Mouse (Mus musculus): Measurements from ENCODE around the gene Depp1. TPM values are rescaled to one million over a fixed set of nuclear protein-coding genes. Genes with fewer than 3 reads are reported as not detected.
"Not testable (repeated sequence)": the region's sequence is repeated elsewhere in the genome, so short reads cannot be mapped to it uniquely, and the experiment has no call there.

The Depp1 gene
- polyA plus RNA-seq (2014; fragmentation: Nextera tagmentation; extraction: Ambion mirVana), result 11.0 and 14.5 TPM in 2 replicates

DNA sequence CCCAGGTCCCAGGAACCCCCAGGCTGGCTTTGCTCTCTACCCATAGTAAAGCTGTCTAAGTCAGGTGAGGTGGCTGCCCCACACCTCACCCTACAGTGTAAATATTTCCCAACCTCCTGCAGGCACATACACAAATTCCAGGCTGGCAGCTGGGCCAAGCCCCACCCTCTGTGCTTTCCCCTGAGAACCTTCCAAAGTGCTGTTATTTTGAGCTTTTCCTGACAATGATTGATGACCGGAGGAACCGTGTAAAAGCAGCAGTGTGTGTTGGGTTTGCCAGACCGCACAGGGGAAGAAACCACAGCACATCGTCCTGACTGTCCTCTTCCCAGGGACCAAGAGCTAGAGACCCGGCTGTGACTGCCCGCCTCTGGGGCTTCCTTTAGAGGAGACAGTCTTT lies at the start of gene Depp1:
TSS of gene Depp1 (plus strand) at position 204 of the 400 bp plus-strand sequence.
- Histone ChIP-seq H3K36me3 (ENCODE audit: control insufficient read depth, insufficient read depth, low read length) (no peaks in the 10 kb centered on the region), H3K9me3 (ENCODE audit: control insufficient read depth, low read length) (no peaks in the 10 kb centered on the region), H3K4me3 (ENCODE audit: low read depth, low read length) (no peak within 1 kb of the TSS), H3K4me1 (ENCODE audit: control insufficient read depth, insufficient read depth, low read length) (no peaks in the 10 kb centered on the region), H3K27me3 (ENCODE audit: control insufficient read depth, insufficient read depth, low read length) (no peaks in the 10 kb centered on the region), H3K27ac (ENCODE audit: low read depth, low read length) (no peak within 1 kb of the TSS), H3K4me2 (ENCODE audit: low read depth) (no peak within 1 kb of the TSS), H3K9ac (ENCODE audit: low read length) (no peak within 1 kb of the TSS)
- 43% methylated on average over 6 of the region's 6 CpGs for WGBS
- peak; percentile 49 for DNase-seq (ENCODE audit: low spot score)
- ATAC-seq (ENCODE audit: insufficient read depth, low FRiP score, low TSS enrichment), result no peak

DNA sequence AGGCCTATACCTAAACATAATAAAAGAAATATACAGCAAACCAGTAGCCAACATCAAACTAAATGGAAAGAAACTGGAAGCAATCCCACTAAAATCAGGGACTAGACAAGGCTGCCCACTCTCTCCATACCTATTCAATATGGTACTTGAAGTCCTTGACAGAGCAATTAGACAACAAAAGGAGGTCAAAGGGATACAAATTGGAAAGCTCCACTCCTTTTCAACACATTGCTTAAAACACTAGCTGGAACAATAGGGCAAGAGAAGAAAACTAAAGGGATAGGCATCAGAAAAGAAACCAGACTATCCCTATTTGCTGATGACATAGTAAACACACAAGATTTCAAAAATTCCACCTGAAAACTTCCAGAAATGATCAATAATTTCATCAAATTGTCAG lies 49.4 kb upstream of the Depp1 start:
- H3K9me3 ChIP-seq (ENCODE audit: control insufficient read depth, low read length); ATAC-seq (ENCODE audit: insufficient read depth, low FRiP score, low TSS enrichment); H3K27me3 ChIP-seq (ENCODE audit: control insufficient read depth, insufficient read depth, low read length); H3K9ac ChIP-seq (ENCODE audit: low read length); H3K4me1 ChIP-seq (ENCODE audit: control insufficient read depth, insufficient read depth, low read length); H3K36me3 ChIP-seq (ENCODE audit: control insufficient read depth, insufficient read depth, low read length); H3K27ac ChIP-seq (ENCODE audit: low read depth, low read length); DNase-seq (ENCODE audit: low spot score); H3K4me2 ChIP-seq (ENCODE audit: low read depth); H3K4me3 ChIP-seq (ENCODE audit: low read depth, low read length): not testable (repeated sequence)

DNA sequence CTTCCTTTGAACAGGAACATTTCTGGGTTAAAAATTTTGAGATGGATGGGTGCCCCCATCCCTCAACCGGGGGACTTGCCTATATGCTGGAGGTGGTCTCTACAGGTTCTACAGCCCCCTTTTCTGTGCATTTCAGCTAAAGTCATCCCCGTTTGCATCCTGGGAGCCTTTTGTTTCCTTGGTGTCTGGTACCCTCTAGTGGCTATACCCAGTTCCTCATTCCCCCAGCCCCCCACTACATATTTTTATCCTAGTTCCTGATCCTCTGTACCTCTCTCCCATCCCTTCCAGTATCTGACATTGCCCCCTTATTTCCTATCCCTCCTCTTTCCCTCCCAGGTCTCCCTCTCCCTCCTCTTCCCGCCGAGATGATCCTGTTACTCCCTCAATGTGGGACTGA lies 43.2 kb upstream of the Depp1 start:
- WGBS, result 37% methylated on average over 4 of the region's 4 CpGs
- no peak overlapping the region for H3K9ac ChIP-seq (ENCODE audit: low read length)
- H3K9me3 ChIP-seq (ENCODE audit: control insufficient read depth, low read length), result no peaks in the 10 kb centered on the region
- no peaks in the 10 kb centered on the region for H3K36me3 ChIP-seq (ENCODE audit: control insufficient read depth, insufficient read depth, low read length)
- H3K4me3 ChIP-seq (ENCODE audit: low read depth, low read length), result no peak overlapping the region
- H3K4me1 ChIP-seq (ENCODE audit: control insufficient read depth, insufficient read depth, low read length), result no peaks in the 10 kb centered on the region
- H3K4me2 ChIP-seq (ENCODE audit: low read depth), result no peak overlapping the region
- H3K27ac ChIP-seq (ENCODE audit: low read depth, low read length), result no peak overlapping the region
- ATAC-seq (ENCODE audit: insufficient read depth, low FRiP score, low TSS enrichment) (no peak), DNase-seq (ENCODE audit: low spot score) (no peak)
- no peaks in the 10 kb centered on the region for H3K27me3 ChIP-seq (ENCODE audit: control insufficient read depth, insufficient read depth, low read length)

DNA sequence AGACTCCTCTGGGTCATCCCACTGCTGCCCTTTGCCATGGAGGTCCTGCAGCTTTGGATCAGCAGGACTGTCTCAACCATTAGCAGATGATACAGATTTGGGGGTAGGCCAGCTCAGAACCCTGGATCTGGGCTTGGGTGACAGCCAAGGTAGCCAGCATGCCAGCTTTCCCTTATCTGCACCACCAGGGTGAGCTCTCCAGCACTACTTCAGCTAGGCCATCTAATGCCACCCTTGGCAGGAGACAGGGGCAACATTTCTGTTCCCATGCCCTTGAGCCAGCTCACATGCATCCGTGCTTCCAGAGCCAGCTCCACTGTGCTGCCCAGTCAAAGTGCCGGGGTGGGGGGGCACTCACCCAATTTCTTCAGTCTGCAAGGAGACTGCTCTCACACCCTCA lies 34.7 kb upstream of the Depp1 start:
- DNase-seq (ENCODE audit: low spot score) (no peak), ATAC-seq (ENCODE audit: insufficient read depth, low FRiP score, low TSS enrichment) (no peak)
- WGBS, result 90% methylated on average over 2 of the region's 2 CpGs
- Histone ChIP-seq H3K27me3 (ENCODE audit: control insufficient read depth, insufficient read depth, low read length) (no peaks in the 10 kb centered on the region), H3K9ac (ENCODE audit: low read length) (no peak overlapping the region), H3K4me2 (ENCODE audit: low read depth) (no peak overlapping the region), H3K27ac (ENCODE audit: low read depth, low read length) (no peak overlapping the region), H3K9me3 (ENCODE audit: control insufficient read depth, low read length) (no peaks in the 10 kb centered on the region), H3K4me1 (ENCODE audit: control insufficient read depth, insufficient read depth, low read length) (no peaks in the 10 kb centered on the region), H3K4me3 (ENCODE audit: low read depth, low read length) (no peak overlapping the region), H3K36me3 (ENCODE audit: control insufficient read depth, insufficient read depth, low read length) (no peaks in the 10 kb centered on the region)

DNA sequence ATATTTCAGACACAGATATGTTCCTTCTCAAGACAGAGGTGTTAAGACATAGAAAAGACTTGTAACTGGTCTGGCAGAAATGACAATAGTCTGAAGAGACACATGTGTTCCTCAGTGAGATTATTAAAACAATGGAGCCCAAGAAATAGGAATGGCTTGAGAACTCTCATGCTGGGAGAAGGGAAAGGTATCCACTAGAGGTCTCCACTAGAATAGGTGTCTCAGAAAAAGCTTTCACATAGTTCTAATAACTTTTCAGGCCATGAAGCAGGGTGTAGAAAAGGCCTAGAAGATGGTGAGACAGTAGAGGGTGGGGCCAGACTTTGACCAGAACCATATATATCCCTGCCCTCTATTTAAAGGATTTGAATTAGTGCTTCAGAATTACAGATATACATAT lies 32.3 kb upstream of the Depp1 start:
- Histone ChIP-seq H3K4me1 (ENCODE audit: control insufficient read depth, insufficient read depth, low read length) (no peaks in the 10 kb centered on the region), H3K27me3 (ENCODE audit: control insufficient read depth, insufficient read depth, low read length) (no peaks in the 10 kb centered on the region), H3K4me3 (ENCODE audit: low read depth, low read length) (no peak overlapping the region), H3K9me3 (ENCODE audit: control insufficient read depth, low read length) (no peaks in the 10 kb centered on the region), H3K9ac (ENCODE audit: low read length) (no peak overlapping the region), H3K27ac (ENCODE audit: low read depth, low read length) (no peak overlapping the region), H3K4me2 (ENCODE audit: low read depth) (no peak overlapping the region), H3K36me3 (ENCODE audit: control insufficient read depth, insufficient read depth, low read length) (no peaks in the 10 kb centered on the region)
- no peak for DNase-seq (ENCODE audit: low spot score)
- ATAC-seq (ENCODE audit: insufficient read depth, low FRiP score, low TSS enrichment), result no peak

DNA sequence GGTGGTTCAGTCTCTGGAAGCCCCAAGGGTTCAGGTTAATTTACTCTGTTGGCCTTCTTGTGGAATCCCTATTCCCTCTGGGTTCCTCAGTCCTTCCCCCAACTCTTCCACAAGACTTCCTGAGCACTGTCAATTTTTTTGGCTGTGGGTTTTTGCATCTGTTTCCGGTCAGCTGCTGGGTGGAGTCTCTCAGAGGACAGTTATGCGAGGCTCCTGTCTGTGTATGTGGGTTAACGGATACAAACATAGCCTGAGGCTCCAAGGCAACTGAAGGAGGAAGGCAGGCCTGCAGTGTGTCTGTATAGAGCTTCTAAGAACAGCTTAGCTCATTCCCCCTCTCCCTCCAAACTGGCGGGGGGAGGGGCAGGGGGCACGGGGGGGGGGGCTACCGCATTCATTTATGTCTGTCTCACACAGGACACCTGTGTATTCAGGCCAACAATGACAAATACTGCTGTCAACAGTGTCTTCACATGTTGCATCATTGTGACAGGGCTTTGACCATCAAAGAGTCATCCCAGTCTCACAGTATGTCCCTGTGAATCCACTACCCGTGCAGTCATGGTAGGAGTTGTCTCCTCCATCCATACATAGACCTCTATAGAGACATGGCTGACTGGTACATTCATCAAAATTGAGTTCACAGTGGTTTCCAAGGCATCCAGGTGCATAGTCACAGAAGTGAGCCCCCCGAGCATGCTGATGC lies 28.9 kb upstream of the Depp1 start:
- Histone ChIP-seq H3K36me3 (ENCODE audit: control insufficient read depth, insufficient read depth, low read length) (peaks cover 4% of the 10 kb centered on the region; the same call in 1 of the 2 replicates), H3K27me3 (ENCODE audit: control insufficient read depth, insufficient read depth, low read length) (no peaks in the 10 kb centered on the region), H3K4me3 (ENCODE audit: low read depth, low read length) (no peak overlapping the region), H3K9ac (ENCODE audit: low read length) (no peak overlapping the region), H3K9me3 (ENCODE audit: control insufficient read depth, low read length) (no peaks in the 10 kb centered on the region), H3K4me1 (ENCODE audit: control insufficient read depth, insufficient read depth, low read length) (no peaks in the 10 kb centered on the region), H3K4me2 (ENCODE audit: low read depth) (no peak overlapping the region), H3K27ac (ENCODE audit: low read depth, low read length) (no peak overlapping the region)
- 78% methylated on average over 8 of the region's 8 CpGs for WGBS
- ATAC-seq (ENCODE audit: insufficient read depth, low FRiP score, low TSS enrichment), result no peak
- DNase-seq (ENCODE audit: low spot score), result no peak

DNA sequence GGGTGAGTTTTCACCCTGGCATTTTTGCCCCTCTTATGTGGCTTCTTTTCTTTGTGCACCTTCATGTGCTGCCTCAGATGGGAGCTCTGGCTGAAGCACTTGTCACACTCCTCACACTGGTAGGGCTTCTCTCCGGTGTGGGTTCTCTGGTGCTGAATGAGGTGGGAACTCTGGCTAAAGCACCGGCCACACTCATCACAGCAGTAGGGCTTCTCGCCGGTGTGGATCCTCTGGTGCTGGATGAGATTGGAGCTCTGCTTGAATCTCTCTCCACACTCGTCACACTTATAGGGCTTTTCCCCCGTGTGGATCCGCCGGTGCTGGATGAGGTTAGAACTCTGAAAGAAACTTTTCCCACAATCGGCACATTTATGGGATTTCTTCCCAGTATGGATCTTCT lies 24.0 kb upstream of the Depp1 start:
- H3K4me1 ChIP-seq (ENCODE audit: control insufficient read depth, insufficient read depth, low read length); H3K9me3 ChIP-seq (ENCODE audit: control insufficient read depth, low read length); H3K9ac ChIP-seq (ENCODE audit: low read length); H3K27ac ChIP-seq (ENCODE audit: low read depth, low read length); H3K4me2 ChIP-seq (ENCODE audit: low read depth); DNase-seq (ENCODE audit: low spot score); H3K36me3 ChIP-seq (ENCODE audit: control insufficient read depth, insufficient read depth, low read length); H3K4me3 ChIP-seq (ENCODE audit: low read depth, low read length); H3K27me3 ChIP-seq (ENCODE audit: control insufficient read depth, insufficient read depth, low read length); ATAC-seq (ENCODE audit: insufficient read depth, low FRiP score, low TSS enrichment): not testable (repeated sequence)
- 98% methylated on average over 9 of the region's 9 CpGs for WGBS

DNA sequence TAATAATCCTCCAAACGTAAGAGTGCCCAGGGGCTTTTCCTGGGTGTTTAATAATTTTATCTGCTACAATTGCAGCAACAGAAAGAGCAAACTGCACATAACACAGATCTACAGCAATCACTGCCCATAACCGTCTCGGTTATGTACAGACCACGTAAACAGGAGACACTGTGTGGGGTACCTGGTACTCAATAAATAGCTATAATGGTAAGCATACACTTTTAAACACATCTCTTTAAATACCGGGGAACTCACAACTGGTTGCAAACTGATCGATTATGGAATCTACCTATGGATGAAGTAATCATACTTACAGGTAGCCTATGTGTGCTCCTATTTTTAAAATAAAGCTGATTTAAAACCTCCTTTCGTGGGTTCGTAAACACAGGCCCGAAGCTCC lies 22.3 kb upstream of the Depp1 start:
- H3K27ac ChIP-seq (ENCODE audit: low read depth, low read length), result peak overlapping the region; percentile 92
- 28% methylated on average over 9 of the region's 9 CpGs for WGBS

DNA sequence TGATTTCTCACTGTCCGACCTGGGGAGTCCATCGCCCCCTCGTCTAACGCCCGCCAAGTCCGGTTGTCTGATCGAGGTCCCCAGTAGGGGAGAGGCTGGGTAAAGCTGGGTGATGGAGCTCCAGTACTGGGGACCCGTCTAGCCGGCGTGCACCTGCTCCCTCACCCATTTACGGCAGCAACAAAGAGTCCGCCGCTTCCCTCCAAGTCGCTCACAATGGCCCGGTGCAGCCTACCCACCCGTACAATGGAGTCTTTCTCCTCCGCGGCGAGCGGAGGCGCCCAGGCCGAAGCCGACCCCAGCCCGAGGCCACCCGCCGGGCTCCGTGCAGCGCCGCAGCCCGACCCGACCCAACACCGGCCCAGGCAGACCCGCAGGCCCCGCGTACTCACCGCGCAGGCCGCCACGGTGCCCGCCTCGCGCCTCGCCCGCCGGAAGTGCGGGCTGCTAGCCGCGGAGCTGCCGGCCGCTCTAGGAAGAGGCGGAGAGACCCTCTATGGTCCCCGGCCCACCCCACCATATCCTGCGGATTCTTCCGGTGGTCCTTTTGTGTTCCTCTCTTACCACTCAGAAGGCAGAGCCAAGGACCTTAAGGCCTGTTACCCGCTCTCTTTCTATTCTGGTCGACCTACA lies 21.8 kb upstream of the Depp1 start, which contains the start of gene Zfp422:
TSS of gene Zfp422 (minus strand) at position 461 of the 633 bp plus-strand sequence.
- peak; percentile 87 for DNase-seq (ENCODE audit: low spot score)
- WGBS, result under 1% methylated on average over 56 of the region's 56 CpGs
- Histone ChIP-seq H3K4me3 (ENCODE audit: low read depth, low read length) (peak within 1 kb of the TSS; percentile 88), H3K9me3 (ENCODE audit: control insufficient read depth, low read length) (no peaks in the 10 kb centered on the region), H3K4me2 (ENCODE audit: low read depth) (peak within 1 kb of the TSS; percentile 75), H3K9ac (ENCODE audit: low read length) (peak within 1 kb of the TSS; percentile 99), H3K27ac (ENCODE audit: low read depth, low read length) (peak within 1 kb of the TSS; percentile 92), H3K4me1 (ENCODE audit: control insufficient read depth, insufficient read depth, low read length) (0 out of 2 replicates have a peak, but pooled peaks cover 2% of the 10 kb centered on the region), H3K27me3 (ENCODE audit: control insufficient read depth, insufficient read depth, low read length) (no peaks in the 10 kb centered on the region), H3K36me3 (ENCODE audit: control insufficient read depth, insufficient read depth, low read length) (peaks cover 4% of the 10 kb centered on the region; the same call in 1 of the 2 replicates)
- peak; percentile 95 for ATAC-seq (ENCODE audit: insufficient read depth, low FRiP score, low TSS enrichment)

More for the DNA sequence above, 22.3 kb upstream of the Depp1 start:
- Histone ChIP-seq H3K27me3 (ENCODE audit: control insufficient read depth, insufficient read depth, low read length) (no peaks in the 10 kb centered on the region), H3K9me3 (ENCODE audit: control insufficient read depth, low read length) (no peaks in the 10 kb centered on the region), H3K36me3 (ENCODE audit: control insufficient read depth, insufficient read depth, low read length) (peaks cover 4% of the 10 kb centered on the region; the same call in 1 of the 2 replicates), H3K4me2 (ENCODE audit: low read depth) (peak overlapping the region; percentile 75), H3K4me1 (ENCODE audit: control insufficient read depth, insufficient read depth, low read length) (0 out of 2 replicates have a peak, but pooled peaks cover 2% of the 10 kb centered on the region), H3K4me3 (ENCODE audit: low read depth, low read length) (peak overlapping the region; percentile 88), H3K9ac (ENCODE audit: low read length) (peak overlapping the region; percentile 99)
- no peak for DNase-seq (ENCODE audit: low spot score)
- no peak for ATAC-seq (ENCODE audit: insufficient read depth, low FRiP score, low TSS enrichment)
